ENCODE assay signal across 11 mouse cellular contexts in genomic region chr12:70533375-70533935, GRCm38 (mm10).
A peak's percentile ranks its signal among the peaks of the same experiment; 100 is the strongest.
DNase-seq lines count a peak whose midpoint lies in the region; ATAC-seq and TF ChIP-seq lines count a peak whose summit lies in the region.
"Had no signal": no experiment of that assay in that cellular context is flagged by ENCODE, and none has a peak within 500 bp of the region (broad histone marks: within the 10 kb centered on the region; RNA-seq: fewer than 3 reads in every experiment).

No protein-coding gene starts in this region.

- H3K9me3 ChIP-seq in heart, embryonic 10.5 days, result no peaks in the 10 kb centered on the region
- H3K9me3 ChIP-seq in intestine, embryonic 16.5 days (ENCODE audit: control insufficient read depth, low read length), result no peaks in the 10 kb centered on the region
- H3K9me3 ChIP-seq: megakaryocyte, embryonic 14.5 days had no signal

- no peak overlapping the region for H3K4me3 ChIP-seq in heart, adult 2 months
- H3K4me3 ChIP-seq in heart, embryonic 10.5 days, result no peak overlapping the region
- no peak overlapping the region for H3K4me3 ChIP-seq in intestine, embryonic 16.5 days (ENCODE audit: low read length)
- H3K4me3 ChIP-seq: megakaryocyte, embryonic 14.5 days had no signal

- peaks cover 2% of the 10 kb centered on the region; the same call in 1 of the 2 replicates for H3K4me1 ChIP-seq in heart, adult 2 months (ENCODE audit: control insufficient read depth, insufficient read depth, low read length)
- peaks cover 5% of the 10 kb centered on the region for H3K4me1 ChIP-seq in heart, embryonic 10.5 days
- H3K4me1 ChIP-seq in intestine, embryonic 16.5 days (ENCODE audit: control insufficient read depth, insufficient read depth, low read length), result no peaks in the 10 kb centered on the region; the same call in 1 of the 2 replicates
- H3K4me1 ChIP-seq: megakaryocyte, embryonic 14.5 days had no signal

- H3K4me2 ChIP-seq in intestine, embryonic 16.5 days (ENCODE audit: low read depth, low read length), result no peak overlapping the region
- H3K4me2 ChIP-seq: lung, embryonic 14.5 days had no signal

- intact Hi-C loops in heart, adult 2 months (cut with DNase I), result no loop called here

- no peaks in the 10 kb centered on the region for H3K27me3 ChIP-seq in heart, adult 2 months (ENCODE audit: control insufficient read depth, insufficient read depth, low read length)
- H3K27me3 ChIP-seq in heart, embryonic 10.5 days (ENCODE audit: insufficient read depth, poor library complexity, severe bottlenecking), result no peaks in the 10 kb centered on the region
- H3K27me3 ChIP-seq in intestine, embryonic 16.5 days (replicated peaks; ENCODE audit: control insufficient read depth, insufficient read depth, low read length), result no peaks in the 10 kb centered on the region
- H3K27me3 ChIP-seq: CH12.LX had no signal

- H3K36me3 ChIP-seq in heart, adult 2 months (ENCODE audit: control insufficient read depth, insufficient read depth, low read length), result no peaks in the 10 kb centered on the region
- no peaks in the 10 kb centered on the region for H3K36me3 ChIP-seq in heart, embryonic 10.5 days
- no peaks in the 10 kb centered on the region for H3K36me3 ChIP-seq in intestine, embryonic 16.5 days (ENCODE audit: control insufficient read depth, insufficient read depth, low read length)

- no peak for ATAC-seq in intestine, embryonic 16.5 days

- H3K9ac ChIP-seq in heart, adult 2 months (ENCODE audit: low read depth, low read length), result no peak overlapping the region
- no peak overlapping the region for H3K9ac ChIP-seq in intestine, embryonic 16.5 days (ENCODE audit: low read depth, low read length)
- H3K9ac ChIP-seq: lung, embryonic 14.5 days had no signal

- H3K79me2 ChIP-seq in heart, adult 2 months (replicated peaks; ENCODE audit: control insufficient read depth, insufficient read depth, low read length), result no peaks in the 10 kb centered on the region

- TF ChIP-seq EP300 in heart, adult 2 months (IDR thresholded peaks at IDR 0.05; ENCODE audit: insufficient read depth, low read depth, low read length), result no peak

- peak overlapping the region; percentile 58 for H3K27ac ChIP-seq in heart, adult 2 months
- no peak overlapping the region for H3K27ac ChIP-seq in heart, embryonic 10.5 days
- peak overlapping the region; percentile 5; the same call in 1 of the 2 replicates for H3K27ac ChIP-seq in intestine, embryonic 16.5 days (ENCODE audit: low read length)

- 77% methylated on average over 12 of the region's 12 CpGs for WGBS in heart, adult 2 months
- 75% methylated on average over 12 of the region's 12 CpGs for WGBS in heart, embryonic 10.5 days
- 65% methylated on average over 12 of the region's 12 CpGs for WGBS in intestine, embryonic 16.5 days

- TF ChIP-seq CTCF in heart, adult 2 months (IDR thresholded peaks at IDR 0.05), result no peak

- no peak for DNase-seq in heart, adult 2 months
- no peak for DNase-seq in heart, embryonic 10.5 days (ENCODE audit: low spot score)
- DNase-seq in ovary, adult 18-20 months (ENCODE audit: low spot score), result peak; percentile 25
- no peak for DNase-seq in ovary, postnatal 36 days (ENCODE audit: low spot score)
- no peak for DNase-seq in adrenal gland, postnatal 14 days
- DNase-seq in cerebellum, postnatal 25 days, result no peak
- DNase-seq: adrenal gland, postnatal 25 days had no signal

- no peak for TF ChIP-seq POLR2A in heart, adult 2 months (IDR thresholded peaks at IDR 0.05; ENCODE audit: insufficient read depth, low read depth, low read length)
